Mouse (Mus musculus): Measurements from ENCODE around the gene Nckipsd.
A peak's percentile ranks its signal among the peaks of the same experiment; 100 is the strongest.

The Nckipsd gene

GRCm38 (mm10) chr9:108808163-108808665 lies at the start of gene Nckipsd:
TSS of gene Nckipsd (plus strand) at chr9:108808368.
- DNase-seq (ENCODE audit: low spot score) = peak; percentile 90

- DNase-seq (ENCODE audit: low spot score) = no peak
Observed at GRCm38 (mm10) chr9:108759121-108759520, 49.0 kb upstream of the Nckipsd start.

GRCm38 (mm10) chr9:108759805-108760204 lies 48.4 kb upstream of the Nckipsd start:
- DNase-seq (ENCODE audit: low spot score) = no peak

GRCm38 (mm10) chr9:108761561-108761960 lies 46.6 kb upstream of the Nckipsd start:
- no peak for DNase-seq (ENCODE audit: low spot score)

- no peak for DNase-seq (ENCODE audit: low spot score)
Observed at GRCm38 (mm10) chr9:108764971-108765370, 43.2 kb upstream of the Nckipsd start.

- no peak for DNase-seq (ENCODE audit: low spot score)
Observed at GRCm38 (mm10) chr9:108776614-108777013, 31.6 kb upstream of the Nckipsd start.

GRCm38 (mm10) chr9:108777276-108777675 lies 30.9 kb upstream of the Nckipsd start:
- no peak for DNase-seq (ENCODE audit: low spot score)

- no peak for DNase-seq (ENCODE audit: low spot score)
Observed at GRCm38 (mm10) chr9:108780959-108781358, 27.2 kb upstream of the Nckipsd start.

GRCm38 (mm10) chr9:108781891-108782290 lies 26.3 kb upstream of the Nckipsd start:
- no peak for DNase-seq (ENCODE audit: low spot score)

- DNase-seq (ENCODE audit: low spot score) = no peak
Observed at GRCm38 (mm10) chr9:108782836-108783547, 25.2 kb upstream of the Nckipsd start.

- peak; percentile 84 for DNase-seq (ENCODE audit: low spot score)
Observed at GRCm38 (mm10) chr9:108783548-108784463, 24.4 kb upstream of the Nckipsd start, which contains the start of gene Ip6k2. TSS of gene Ip6k2 (plus strand) at chr9:108783796.

- DNase-seq (ENCODE audit: low spot score) = no peak
Observed at GRCm38 (mm10) chr9:108785416-108785815, 22.8 kb upstream of the Nckipsd start.

GRCm38 (mm10) chr9:108786494-108786893 lies 21.7 kb upstream of the Nckipsd start:
- DNase-seq (ENCODE audit: low spot score) = no peak

- DNase-seq (ENCODE audit: low spot score) = no peak
Observed at GRCm38 (mm10) chr9:108787080-108787479, 21.1 kb upstream of the Nckipsd start.

GRCm38 (mm10) chr9:108788713-108789112 lies 19.5 kb upstream of the Nckipsd start:
- no peak for DNase-seq (ENCODE audit: low spot score)

- no peak for DNase-seq (ENCODE audit: low spot score)
Observed at GRCm38 (mm10) chr9:108792307-108792706, 15.9 kb upstream of the Nckipsd start.

GRCm38 (mm10) chr9:108792730-108793129 lies 15.4 kb upstream of the Nckipsd start:
- no peak for DNase-seq (ENCODE audit: low spot score)

- no peak for DNase-seq (ENCODE audit: low spot score)
Observed at GRCm38 (mm10) chr9:108795281-108795680, 12.9 kb upstream of the Nckipsd start.

- DNase-seq (ENCODE audit: low spot score) = no peak
Observed at GRCm38 (mm10) chr9:108795762-108796161, 12.4 kb upstream of the Nckipsd start.

- DNase-seq (ENCODE audit: low spot score) = no peak
Observed at GRCm38 (mm10) chr9:108796351-108796981, 11.7 kb upstream of the Nckipsd start.

- no peak for DNase-seq (ENCODE audit: low spot score)
Observed at GRCm38 (mm10) chr9:108797477-108797876, 10.7 kb upstream of the Nckipsd start.

- DNase-seq (ENCODE audit: low spot score) = no peak
Observed at GRCm38 (mm10) chr9:108798508-108799075, 9.6 kb upstream of the Nckipsd start.
